Mouse (Mus musculus) cerebellum, postnatal 25 days (tissue): ENCODE results near the gene Mapk6.
"Not testable (repeated sequence)": the region's sequence is repeated elsewhere in the genome, so short reads cannot be mapped to it uniquely, and the experiment has no call there.

ENCODE experiments used
- DNase-seq, 2 experiments: peaks; one replicate each; pipeline ENCODE4 v3.0.0; 2021; ENCODE audit warnings: mixed read lengths in 2 of 2

The Mapk6 gene

GRCm38 (mm10) chr9:75382825-75383224, 27.0 kb downstream of the Mapk6 start:
- DNase-seq, result no peak

- no peak for DNase-seq
Observed at GRCm38 (mm10) chr9:75378774-75379173, 31.0 kb downstream of the Mapk6 start.

GRCm38 (mm10) chr9:75376428-75376827, 33.4 kb downstream of the Mapk6 start:
- no peak for DNase-seq

- DNase-seq, result peak; percentile 46 to 69
Observed at GRCm38 (mm10) chr9:75375606-75376005, 34.2 kb downstream of the Mapk6 start.

- no peak for DNase-seq
Observed at GRCm38 (mm10) chr9:75368779-75369178, 41.0 kb downstream of the Mapk6 start.

GRCm38 (mm10) chr9:75366191-75366590, 43.6 kb downstream of the Mapk6 start:
- no peak for DNase-seq

GRCm38 (mm10) chr9:75365195-75365594, 44.6 kb downstream of the Mapk6 start:
- no peak for DNase-seq

GRCm38 (mm10) chr9:75363702-75364101, 46.1 kb downstream of the Mapk6 start:
- not testable (repeated sequence) for DNase-seq

GRCm38 (mm10) chr9:75363001-75363400, 46.8 kb downstream of the Mapk6 start:
- no peak for DNase-seq

GRCm38 (mm10) chr9:75362201-75362600, 47.6 kb downstream of the Mapk6 start:
- no peak for DNase-seq

- DNase-seq, result peak; percentile 81 to 92
Observed at GRCm38 (mm10) chr9:75361699-75362098, 48.1 kb downstream of the Mapk6 start.

GRCm38 (mm10) chr9:75357087-75357654, 52.6 kb downstream of the Mapk6 start:
- no peak for DNase-seq

GRCm38 (mm10) chr9:75355783-75356182, 54.0 kb downstream of the Mapk6 start:
- no peak for DNase-seq

- no peak for DNase-seq
Observed at GRCm38 (mm10) chr9:75353094-75353493, 56.7 kb downstream of the Mapk6 start.

GRCm38 (mm10) chr9:75348641-75349040, 61.2 kb downstream of the Mapk6 start:
- no peak for DNase-seq

- no peak for DNase-seq
Observed at GRCm38 (mm10) chr9:75348066-75348465, 61.7 kb downstream of the Mapk6 start.

GRCm38 (mm10) chr9:75347458-75347857, 62.3 kb downstream of the Mapk6 start, which contains the start of gene Bcl2l10:
Gene Bcl2l10, plus strand, starts transcription at chr9:75347758.
- DNase-seq, result no peak

- DNase-seq, result no peak
Observed at GRCm38 (mm10) chr9:75342433-75342832, 67.4 kb downstream of the Mapk6 start.

GRCm38 (mm10) chr9:75338016-75338415, 71.8 kb downstream of the Mapk6 start:
- no peak for DNase-seq

- DNase-seq, result peak in 1 of 2 experiments; percentile 5
Observed at GRCm38 (mm10) chr9:75334440-75334839, 75.4 kb downstream of the Mapk6 start.

- DNase-seq, result no peak
Observed at GRCm38 (mm10) chr9:75330821-75331220, 79.0 kb downstream of the Mapk6 start.

GRCm38 (mm10) chr9:75328047-75328446, 81.8 kb downstream of the Mapk6 start:
- no peak for DNase-seq

GRCm38 (mm10) chr9:75322099-75322885, 87.5 kb downstream of the Mapk6 start:
- DNase-seq, result peak; percentile 62 to 63

GRCm38 (mm10) chr9:75319365-75319764, 90.4 kb downstream of the Mapk6 start:
- DNase-seq, result peak in 1 of 2 experiments; percentile 67
